Mouse (Mus musculus) layer of hippocampus, adult 9-10 months (tissue): ENCODE data around the gene Sycp1.

Experiments
- DNase-seq: peaks from one replicate; pipeline ENCODE4 v3.0.0; 2022; ENCODE audit warnings: low spot score

The Sycp1 gene

DNA sequence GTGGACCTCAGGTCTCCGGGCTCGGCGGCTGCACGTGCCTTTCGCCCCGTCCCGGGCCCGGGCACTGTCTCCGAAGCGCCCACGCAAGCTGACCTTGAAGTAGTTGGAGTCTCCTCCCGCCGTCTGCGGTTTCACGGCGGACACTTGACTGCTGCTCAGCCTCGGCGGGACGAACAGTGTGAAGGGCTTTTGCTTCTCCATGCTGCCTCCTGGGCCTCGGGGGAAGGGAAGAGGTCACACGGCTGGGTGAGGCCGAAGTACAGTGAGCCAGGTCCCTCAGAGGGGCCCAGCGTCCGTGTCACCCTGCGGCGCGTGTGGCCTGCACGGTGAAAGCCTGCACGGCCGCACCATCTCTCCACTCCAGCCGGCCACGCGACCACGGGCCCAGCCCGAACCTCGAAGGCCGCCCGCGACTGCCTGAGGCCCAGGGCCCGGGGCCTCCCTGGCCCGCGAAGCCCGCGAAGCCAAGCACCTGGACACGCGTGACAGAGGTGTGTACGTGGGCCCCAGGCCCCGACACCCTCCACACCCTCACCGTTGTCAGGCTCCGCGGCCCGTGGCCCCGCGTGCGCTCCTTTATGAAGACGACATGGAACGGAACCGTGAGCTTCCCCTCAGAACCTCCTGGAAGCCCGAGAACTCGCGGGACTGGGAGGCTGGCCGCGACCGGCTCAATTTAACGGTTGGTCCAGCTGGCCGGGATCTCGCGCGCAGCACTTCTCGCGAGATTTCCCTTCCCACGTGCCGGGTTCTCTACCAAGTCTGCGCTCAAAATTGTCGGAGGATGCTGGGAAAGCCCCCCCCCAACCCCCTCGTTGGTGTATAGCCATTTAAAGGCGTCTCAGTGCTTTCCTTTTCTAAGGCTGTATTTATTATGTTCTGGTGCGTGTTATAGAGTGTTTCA lies at the start of gene Sycp1:
Gene Sycp1, minus strand, starts transcription at position 650 of the 904 bp plus-strand sequence.
- DNase-seq, result no peak

DNA sequence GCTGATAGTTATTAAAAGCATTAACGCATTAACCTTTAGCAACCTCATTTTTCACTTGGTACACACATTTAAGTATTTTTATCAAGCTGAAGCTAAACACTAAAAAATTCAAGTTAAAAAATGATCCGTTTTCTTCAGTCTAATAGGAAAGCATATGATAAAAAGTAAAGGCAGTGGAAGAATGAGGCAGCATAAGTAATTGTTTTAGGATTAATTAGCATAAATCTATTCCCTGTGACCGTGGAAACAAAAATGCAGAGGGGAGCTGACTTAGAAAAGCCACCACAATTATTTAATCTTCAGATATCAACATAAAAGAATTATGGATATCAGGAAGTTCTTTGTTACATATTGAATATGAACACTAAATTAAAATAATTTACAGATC lies 44.4 kb upstream of the Sycp1 start:
- DNase-seq, result no peak

DNA sequence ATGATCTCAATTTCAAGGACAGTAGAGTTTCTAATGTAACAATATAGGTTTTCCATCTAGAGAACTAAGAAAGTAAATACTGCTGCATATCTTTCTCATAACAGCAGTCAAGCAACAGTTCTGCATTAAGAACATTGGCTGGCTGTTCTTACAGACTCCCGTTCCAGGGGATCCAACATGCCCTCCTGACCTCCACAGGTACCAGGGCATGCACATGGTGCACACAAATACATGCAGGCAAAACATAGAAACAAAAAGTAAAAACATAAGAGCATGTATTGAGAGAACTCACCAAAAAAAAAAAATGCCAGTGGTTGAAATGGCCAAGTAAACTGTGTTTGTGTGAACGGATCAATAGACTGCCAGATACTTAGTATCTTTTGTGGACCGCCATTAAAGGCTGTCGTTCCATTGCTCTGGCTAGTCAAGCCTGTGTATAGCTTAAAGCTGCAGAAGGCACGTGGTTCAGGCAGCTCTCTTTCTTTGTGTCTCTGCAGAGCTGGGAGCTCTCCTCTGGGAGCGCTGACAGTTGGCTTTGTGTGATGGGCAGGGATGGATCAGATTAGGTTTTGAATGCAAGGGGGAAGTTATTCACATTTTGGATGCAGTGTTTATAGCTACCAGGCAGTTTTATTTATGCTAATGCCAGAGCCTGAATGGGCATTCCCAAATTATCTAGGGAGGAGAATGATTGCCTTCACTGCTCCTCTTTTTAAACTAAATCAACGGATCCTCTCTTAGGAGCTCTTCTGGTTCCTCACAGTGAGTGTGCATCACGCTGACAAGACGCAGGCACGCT lies 43.8 kb upstream of the Sycp1 start:
- DNase-seq, result no peak

DNA sequence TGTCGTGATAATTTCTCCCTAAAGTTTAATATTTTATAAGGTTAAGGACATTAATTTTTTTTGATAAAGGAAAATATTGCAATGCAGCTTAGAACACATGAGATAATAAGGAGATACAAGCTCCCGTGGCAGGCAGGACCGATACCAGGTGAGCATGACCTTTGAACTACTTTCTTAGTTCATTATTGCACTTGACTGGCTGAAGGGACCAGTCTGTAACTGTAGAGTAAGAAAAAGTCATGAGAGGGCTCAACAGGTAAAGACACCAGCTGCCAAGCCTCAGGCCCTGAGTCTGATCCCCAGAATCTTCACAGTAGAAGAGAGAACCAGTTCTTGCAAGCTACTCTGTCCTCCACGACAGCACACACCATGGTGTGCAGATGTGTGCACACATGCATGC lies 41.0 kb upstream of the Sycp1 start:
- no peak for DNase-seq

DNA sequence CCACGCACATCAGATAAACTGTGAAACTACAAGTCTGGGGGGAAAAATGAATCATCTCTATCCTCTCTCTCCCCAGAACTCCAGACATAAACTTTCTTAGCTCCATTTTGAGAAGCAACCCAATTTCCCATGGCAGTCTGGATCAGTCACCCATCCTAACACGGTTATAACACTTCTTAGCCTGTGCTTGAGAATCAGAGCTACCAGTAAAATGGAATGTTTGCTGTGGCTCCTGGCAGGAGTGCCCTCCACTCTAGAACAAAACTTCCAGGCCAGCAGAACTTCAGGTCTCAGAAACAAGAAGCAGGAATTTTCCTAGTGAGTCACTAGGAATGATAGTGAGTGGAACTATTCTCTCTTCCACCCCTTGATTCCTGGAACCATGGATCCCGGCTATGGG lies 34.6 kb upstream of the Sycp1 start:
- no peak for DNase-seq

GRCm38 (mm10) chr3:102970067-102970466 lies 34.2 kb upstream of the Sycp1 start:
- no peak for DNase-seq

GRCm38 (mm10) chr3:102964033-102964432 lies 28.1 kb upstream of the Sycp1 start, which contains the start of gene Nr1h5:
TSS of gene Nr1h5 (minus strand) at chr3:102964133.
- no peak for DNase-seq

GRCm38 (mm10) chr3:102955596-102955995 lies 19.7 kb upstream of the Sycp1 start:
- no peak for DNase-seq

- no peak for DNase-seq
Observed at GRCm38 (mm10) chr3:102955143-102955542, 19.2 kb upstream of the Sycp1 start.

GRCm38 (mm10) chr3:102954476-102954875 lies 18.6 kb upstream of the Sycp1 start:
- DNase-seq, result no peak

- no peak for DNase-seq
Observed at GRCm38 (mm10) chr3:102946861-102947260, 11.0 kb upstream of the Sycp1 start.

- DNase-seq, result no peak
Observed at GRCm38 (mm10) chr3:102946312-102946711, 10.4 kb upstream of the Sycp1 start.

GRCm38 (mm10) chr3:102938100-102938499 lies 2.2 kb upstream of the Sycp1 start:
- DNase-seq, result no peak

DNA sequence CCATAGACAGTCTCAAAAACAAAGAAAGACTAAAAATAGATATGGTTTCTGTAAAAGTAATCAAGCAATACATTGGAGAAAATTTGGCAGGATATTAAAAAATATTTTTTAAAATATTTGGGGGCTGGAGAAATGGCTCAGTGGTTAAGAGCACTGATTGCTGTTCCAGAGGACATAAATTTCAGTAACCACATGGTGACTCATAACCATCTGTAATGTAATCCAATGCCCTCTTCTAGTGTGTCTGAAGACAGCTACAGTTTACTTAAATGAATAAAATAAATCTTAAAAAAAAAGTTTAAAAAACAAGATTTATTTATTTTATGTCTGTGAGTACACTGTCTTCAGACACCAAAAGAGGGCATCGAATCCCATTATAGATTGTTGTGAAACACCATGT lies 36.8 kb downstream of the Sycp1 start:
- DNase-seq, result no peak

DNA sequence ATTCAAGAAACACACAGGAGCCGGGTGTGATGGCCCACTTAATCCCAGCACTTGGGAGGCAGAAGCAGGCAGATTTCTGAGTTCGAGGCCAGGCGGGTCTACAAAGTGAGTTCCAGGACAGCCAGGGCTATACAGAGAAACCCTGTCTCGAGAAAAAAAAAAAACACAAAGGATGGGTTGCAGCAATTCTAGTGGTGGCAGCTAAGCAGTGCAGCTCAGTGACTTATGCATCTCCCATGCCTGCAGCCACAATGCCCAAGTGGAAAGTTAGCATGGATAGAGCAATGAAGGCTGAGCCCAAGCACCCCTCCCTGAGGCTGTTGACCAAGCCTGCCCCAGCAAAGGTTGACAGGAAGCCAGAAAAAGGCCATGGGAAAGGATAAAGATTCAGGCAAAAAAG lies 55.4 kb downstream of the Sycp1 start:
- DNase-seq, result no peak

- no peak for DNase-seq
Observed at GRCm38 (mm10) chr3:102848661-102849060, 87.2 kb downstream of the Sycp1 start.

- DNase-seq, result no peak
Observed at GRCm38 (mm10) chr3:102842386-102842785, 93.5 kb downstream of the Sycp1 start.

DNA sequence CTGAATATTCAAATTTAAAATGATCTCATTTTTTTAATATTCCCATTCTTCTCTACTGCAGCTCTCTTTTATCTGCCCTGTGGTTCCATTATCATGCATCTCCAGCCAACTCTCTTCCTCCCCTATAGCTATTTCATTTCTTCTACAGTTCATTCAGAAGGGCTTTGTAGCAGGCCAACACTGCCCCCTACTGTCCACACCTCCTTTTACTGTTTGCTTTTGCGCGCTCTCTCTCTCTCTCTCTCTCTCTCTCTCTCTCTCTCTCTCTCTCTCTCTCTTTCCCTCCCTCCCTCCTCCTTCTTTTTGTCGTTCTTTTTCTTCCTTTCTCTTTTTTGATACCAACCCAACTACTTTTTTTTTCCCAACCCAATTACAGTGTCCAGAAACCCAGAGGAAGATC lies 132.0 kb downstream of the Sycp1 start:
- peak; percentile 57 for DNase-seq

GRCm38 (mm10) chr3:102787369-102787768 lies 148.5 kb downstream of the Sycp1 start:
- no peak for DNase-seq

GRCm38 (mm10) chr3:102782618-102783017 lies 153.3 kb downstream of the Sycp1 start, which contains the start of gene Tshb:
TSS of gene Tshb (minus strand) at chr3:102782718.
- DNase-seq, result no peak

- DNase-seq, result no peak
Observed at GRCm38 (mm10) chr3:102773018-102773417, 162.9 kb downstream of the Sycp1 start.
